Mouse (Mus musculus) lung, adult 2 months (tissue): ENCODE results near the gene Rgs9.

Experiments used
- CTCF ChIP-seq: fragments of 200-500 bp; IDR thresholded peaks from 2 replicates; pipeline ENCODE4 v1.5.1; 2011; ENCODE audit warnings: mild to moderate bottlenecking, low read length, control low read depth; ENCODE audit not compliant: insufficient read depth
- POLR2A ChIP-seq: fragments of 200-500 bp; IDR thresholded peaks from 2 replicates; pipeline ENCODE4 v1.6.1; 2011; ENCODE audit warnings: low read depth, mild to moderate bottlenecking, control low read depth, low read length, borderline replicate concordance; ENCODE audit errors: extremely low read depth

DNA sequence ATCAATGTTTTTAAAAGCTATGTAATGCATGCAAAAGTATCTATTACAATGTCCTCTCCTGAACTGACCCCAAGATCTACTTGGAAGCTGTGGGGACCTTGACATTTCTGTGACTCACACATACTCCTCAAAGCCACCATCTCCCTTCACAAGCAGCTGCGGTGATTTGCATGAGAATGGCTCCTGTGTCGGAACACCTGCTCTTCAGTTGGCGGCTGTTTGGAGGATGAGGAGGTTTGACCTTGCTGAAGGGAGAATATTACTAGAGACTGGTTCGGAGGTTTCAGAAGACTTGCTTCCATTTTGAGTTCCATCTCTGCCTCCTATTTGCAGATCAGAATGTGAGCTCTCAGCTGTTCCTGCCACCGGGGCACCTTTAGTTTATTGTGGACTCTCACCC lies 7.8 kb upstream of the Rgs9 start:
- TF ChIP-seq CTCF (no peak), POLR2A (no peak)
